Mouse (Mus musculus) telencephalon, adult 2 months (tissue): ENCODE results near the gene Cdh8.
A peak's percentile ranks its signal among the peaks of the same experiment; 100 is the strongest.
"Not testable (repeated sequence)": the region's sequence is repeated elsewhere in the genome, so short reads cannot be mapped to it uniquely, and the experiment has no call there.

ENCODE experiments used
- DNase-seq: peaks from one replicate; pipeline ENCODE4 v3.0.0-alpha.2; 2011; ENCODE audit warnings: low read depth, low spot score

Gene Cdh8

GRCm38 (mm10) chr8:99280375-99280774 lies 135.9 kb downstream of the Cdh8 start:
- DNase-seq: no peak

GRCm38 (mm10) chr8:99267133-99267532 lies 149.1 kb downstream of the Cdh8 start:
- peak; percentile 64 for DNase-seq

- DNase-seq: peak; percentile 77
Observed at GRCm38 (mm10) chr8:99234372-99234771, 181.9 kb downstream of the Cdh8 start.

DNA sequence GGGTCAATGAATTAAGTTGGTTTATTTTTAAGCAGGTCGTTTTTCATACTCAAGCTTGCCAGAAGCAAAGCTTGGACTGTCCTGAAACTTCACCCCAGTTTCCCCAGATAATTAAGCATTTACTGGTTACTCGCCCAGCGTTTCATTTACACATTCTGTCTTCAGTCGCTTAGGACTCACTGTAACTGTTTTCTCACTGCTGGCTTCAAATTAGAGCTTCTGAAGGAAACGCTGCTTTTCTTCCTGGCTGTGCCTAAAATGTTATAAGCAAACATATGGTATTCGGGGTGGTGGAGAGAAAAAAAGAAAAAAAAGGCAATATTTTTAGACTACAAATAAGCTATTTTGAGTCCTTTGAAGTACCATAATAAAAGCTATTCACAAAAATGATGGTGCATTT lies 192.6 kb downstream of the Cdh8 start:
- peak; percentile 82 for DNase-seq

GRCm38 (mm10) chr8:99205194-99205593 lies 211.1 kb downstream of the Cdh8 start:
- DNase-seq: no peak

- DNase-seq: no peak
Observed at GRCm38 (mm10) chr8:99190643-99191042, 225.6 kb downstream of the Cdh8 start.

GRCm38 (mm10) chr8:99186879-99187278 lies 229.4 kb downstream of the Cdh8 start:
- DNase-seq: no peak

DNA sequence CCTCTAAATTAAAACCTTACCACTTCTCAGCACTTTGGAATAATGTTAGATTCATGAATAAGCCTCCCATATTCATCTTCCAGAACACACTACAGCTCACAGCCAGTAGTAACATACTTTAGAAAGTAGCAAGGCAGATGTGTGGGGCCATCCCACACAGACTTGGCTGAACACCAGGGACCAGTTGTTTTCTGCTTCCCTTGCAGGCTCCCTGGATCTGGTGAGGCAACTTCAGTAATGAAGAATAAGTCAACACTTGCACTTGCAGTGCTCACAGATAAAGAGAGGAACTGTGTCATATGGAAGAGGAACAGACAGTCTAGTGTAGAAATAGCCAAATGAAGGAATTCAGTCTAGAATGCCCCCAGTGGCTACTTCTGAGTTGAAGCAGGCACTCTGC lies 232.1 kb downstream of the Cdh8 start:
- DNase-seq: no peak

GRCm38 (mm10) chr8:99166966-99167365 lies 249.3 kb downstream of the Cdh8 start:
- DNase-seq: no peak

DNA sequence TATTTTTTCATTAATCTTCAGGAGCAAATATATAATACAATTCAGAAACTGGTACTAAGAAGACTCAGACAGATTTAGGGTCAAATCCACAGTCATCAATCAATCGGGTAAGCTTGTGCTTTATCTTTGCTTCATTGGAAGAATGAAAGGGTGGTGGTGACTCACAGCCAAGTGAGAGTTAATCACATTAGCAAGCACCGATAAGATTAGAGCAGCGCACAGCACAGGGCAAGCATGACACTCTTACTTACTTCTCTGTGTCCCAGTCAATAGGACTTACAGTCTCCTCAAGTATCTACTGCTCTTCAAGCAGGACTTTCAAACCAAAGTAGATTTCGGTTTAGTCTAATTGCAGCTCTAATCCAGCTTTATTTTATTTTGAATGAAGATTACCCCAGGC lies 254.6 kb downstream of the Cdh8 start:
- no peak for DNase-seq

GRCm38 (mm10) chr8:99145436-99145835 lies 270.8 kb downstream of the Cdh8 start:
- no peak for DNase-seq

DNA sequence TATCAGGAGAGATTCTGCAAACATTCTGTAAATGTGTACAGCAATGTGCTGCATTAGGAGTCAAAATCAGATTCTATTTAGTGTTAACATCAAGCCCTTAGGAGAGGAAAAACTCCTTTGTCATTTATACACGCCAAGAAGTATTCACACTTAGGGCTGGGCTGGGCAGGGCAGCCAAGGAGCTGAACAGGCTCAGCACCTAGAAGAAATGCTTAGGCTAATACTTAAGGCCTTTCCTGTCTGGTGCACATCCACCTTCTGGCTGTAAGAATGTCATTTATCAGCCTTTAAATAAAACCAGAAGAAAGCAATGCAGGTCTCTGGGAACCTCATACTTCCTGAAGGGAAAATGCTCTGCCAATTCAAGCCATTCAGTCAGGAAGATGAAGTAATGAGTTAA lies 271.5 kb downstream of the Cdh8 start:
- DNase-seq: not testable (repeated sequence)

DNA sequence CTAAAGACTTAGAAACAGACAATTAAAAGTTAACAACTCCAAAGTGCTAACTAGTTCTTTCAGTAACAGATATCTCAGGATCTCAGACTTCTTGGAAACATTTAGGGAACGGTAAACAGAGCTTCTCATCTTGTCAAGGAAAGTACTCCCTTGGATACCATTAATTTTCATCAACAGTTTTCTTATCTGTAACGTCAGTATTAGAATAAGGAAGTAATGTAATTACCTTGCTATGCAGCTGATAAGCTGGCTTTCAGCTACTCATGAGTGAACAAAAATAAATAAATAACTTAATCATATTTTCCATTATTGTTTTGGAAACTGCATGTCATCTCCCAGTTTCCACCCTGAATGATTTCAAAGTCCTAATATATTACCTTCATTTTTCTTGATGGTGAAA lies 317.8 kb downstream of the Cdh8 start:
- DNase-seq: no peak

- no peak for DNase-seq
Observed at GRCm38 (mm10) chr8:99051344-99051743, 364.9 kb downstream of the Cdh8 start.

DNA sequence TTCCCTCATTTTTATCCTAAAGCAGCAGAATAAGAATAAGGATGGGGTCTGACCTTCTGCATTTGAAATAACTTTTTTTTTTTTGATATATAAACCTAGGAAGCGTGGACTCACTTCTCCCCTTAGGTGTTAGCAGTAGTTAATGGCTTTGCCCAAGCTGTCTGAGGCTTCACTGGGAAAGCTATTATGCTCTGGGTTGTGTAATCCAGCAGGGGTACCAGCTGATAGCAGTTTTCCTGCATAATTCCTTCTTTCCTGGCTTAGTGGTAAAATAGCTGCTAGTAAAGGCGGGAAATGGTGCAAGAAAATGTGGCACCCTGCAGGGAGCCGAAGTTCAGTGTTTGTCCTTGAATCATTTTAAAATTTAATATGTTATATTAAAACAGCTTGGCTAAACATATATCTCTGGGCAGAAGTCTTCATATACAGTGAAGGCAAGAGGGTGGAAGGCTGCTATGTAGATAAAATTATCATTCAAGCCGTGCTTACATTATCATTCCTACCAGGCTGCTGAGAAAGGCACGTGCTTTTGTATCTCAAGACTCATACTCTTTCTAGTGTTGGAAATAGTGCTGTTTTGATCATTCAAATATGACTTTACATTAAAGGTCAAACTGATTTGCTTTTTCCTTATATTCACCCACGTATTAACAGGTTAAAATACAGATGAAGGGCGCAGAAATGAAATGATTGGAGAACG lies 367.5 kb downstream of the Cdh8 start:
- DNase-seq: no peak

- DNase-seq: peak; percentile 13
Observed at GRCm38 (mm10) chr8:99040423-99040822, 375.8 kb downstream of the Cdh8 start.

GRCm38 (mm10) chr8:99031060-99031459 lies 385.2 kb downstream of the Cdh8 start:
- no peak for DNase-seq
